Mouse (Mus musculus): ENCODE measurements around the gene Slc35c1. TPM values are rescaled to one million over a fixed set of nuclear protein-coding genes. Genes with fewer than 3 reads are reported as not detected.

The Slc35c1 gene
- polyA plus RNA-seq, 1 experiment from 2014 or later, result 16.9 TPM

DNA sequence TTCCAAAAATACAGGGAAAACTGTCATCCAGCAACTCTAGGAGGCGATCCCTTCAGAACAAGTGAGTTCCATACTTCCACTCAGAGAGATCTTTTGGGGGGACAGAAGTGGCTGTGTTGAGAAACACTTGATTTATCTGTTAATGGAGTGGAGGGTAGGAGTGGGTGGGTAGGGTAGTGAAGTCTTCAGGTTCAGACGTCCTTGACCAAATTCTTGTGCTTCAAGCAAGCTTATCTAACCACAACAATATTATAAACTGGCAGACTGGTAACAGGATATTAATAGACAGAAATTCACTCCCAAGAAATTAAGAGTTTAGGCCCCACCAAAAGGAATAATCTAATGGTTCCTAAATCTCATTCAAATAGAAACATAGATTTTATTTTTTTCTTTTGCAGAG lies 30.2 kb downstream of the Slc35c1 start:
- TF ChIP-seq CTCF (IDR thresholded peaks at IDR 0.05; ENCODE audit: low read depth), result no peak
- no peaks in the 10 kb centered on the region for H3K27me3 ChIP-seq (ENCODE audit: insufficient read depth, low read length)
- no peak overlapping the region for H3K4me3 ChIP-seq (ENCODE audit: low read depth, low read length)
- H3K36me3 ChIP-seq (ENCODE audit: insufficient read depth), result peaks cover 14% of the 10 kb centered on the region; the same call in 1 of the 2 replicates
- H3K9ac ChIP-seq, result no peak overlapping the region
- H3K27ac ChIP-seq (ENCODE audit: low read depth), result peak overlapping the region; percentile 0; the same call in 1 of the 2 replicates
- peaks cover 45% of the 10 kb centered on the region for H3K4me1 ChIP-seq (ENCODE audit: insufficient read depth)
- DNase-seq (no peak), ATAC-seq (ENCODE audit: insufficient read depth) (no peak)
- H3K9me3 ChIP-seq (ENCODE audit: low read depth, low read length), result no peaks in the 10 kb centered on the region
- H3K4me2 ChIP-seq, result no peak overlapping the region
- WGBS, result 50% methylated on average over 2 of the region's 2 CpGs

DNA sequence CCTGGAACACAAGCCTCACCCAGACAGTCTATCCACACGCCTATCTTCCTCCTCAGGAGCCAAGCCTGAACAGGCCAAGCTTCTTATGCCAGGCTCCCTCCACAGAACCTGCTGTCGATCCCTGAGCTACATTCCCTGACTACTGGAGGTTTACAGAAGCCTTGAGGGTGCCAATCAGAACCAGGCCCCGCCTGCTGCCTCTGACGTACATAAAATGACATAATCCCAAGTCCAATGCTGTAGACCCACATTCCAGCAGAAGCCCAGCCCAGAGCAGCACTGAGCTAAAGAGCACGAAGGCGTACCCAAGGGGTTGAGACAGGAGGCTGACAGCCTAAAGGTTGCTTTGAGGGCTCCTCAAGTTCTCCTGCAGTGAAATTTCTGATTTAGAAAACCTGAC lies 32.5 kb downstream of the Slc35c1 start:
- 0 out of 2 replicates have a peak overlapping the region, but pooled peaks have one; percentile 3 for H3K4me2 ChIP-seq
- H3K36me3 ChIP-seq (ENCODE audit: insufficient read depth), result peaks cover 33% of the 10 kb centered on the region
- 34% methylated on average over 6 of the region's 6 CpGs for WGBS
- ATAC-seq (ENCODE audit: insufficient read depth) (peak; percentile 72), DNase-seq (peak; percentile 86)
- no peaks in the 10 kb centered on the region for H3K9me3 ChIP-seq (ENCODE audit: low read depth, low read length)
- no peak overlapping the region for H3K4me3 ChIP-seq (ENCODE audit: low read depth, low read length)
- no peaks in the 10 kb centered on the region for H3K27me3 ChIP-seq (ENCODE audit: insufficient read depth, low read length)
- H3K27ac ChIP-seq (ENCODE audit: low read depth), result peak overlapping the region; percentile 61
- no peak overlapping the region for H3K9ac ChIP-seq
- no peak for TF ChIP-seq CTCF (IDR thresholded peaks at IDR 0.05; ENCODE audit: low read depth)
- peaks cover 48% of the 10 kb centered on the region for H3K4me1 ChIP-seq (ENCODE audit: insufficient read depth)

DNA sequence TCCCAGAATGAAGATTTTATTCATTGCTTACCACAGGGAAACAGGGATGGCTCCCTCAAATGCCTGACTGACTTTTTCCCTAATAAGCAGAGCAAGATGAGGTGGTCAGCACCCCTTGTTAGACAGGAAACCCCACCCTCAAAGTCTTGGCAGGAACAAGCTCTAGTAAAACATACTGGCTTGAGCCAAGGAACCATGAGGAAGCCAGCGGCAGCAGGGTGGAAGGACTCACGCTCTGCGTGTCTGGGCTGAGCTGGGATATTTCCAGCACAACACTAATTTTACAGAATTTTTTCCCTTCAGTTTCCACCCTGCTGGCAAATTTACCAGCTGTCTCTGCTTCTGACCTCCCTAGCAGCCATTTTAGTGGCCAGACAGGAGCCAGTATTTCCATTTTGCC lies 33.9 kb downstream of the Slc35c1 start:
- Histone ChIP-seq H3K27ac (ENCODE audit: low read depth) (peak overlapping the region; percentile 5; the same call in 1 of the 2 replicates), H3K9me3 (ENCODE audit: low read depth, low read length) (no peaks in the 10 kb centered on the region), H3K4me1 (ENCODE audit: insufficient read depth) (peaks cover 34% of the 10 kb centered on the region), H3K27me3 (ENCODE audit: insufficient read depth, low read length) (no peaks in the 10 kb centered on the region), H3K9ac (no peak overlapping the region), H3K4me3 (ENCODE audit: low read depth, low read length) (no peak overlapping the region), H3K36me3 (ENCODE audit: insufficient read depth) (peaks cover 48% of the 10 kb centered on the region), H3K4me2 (no peak overlapping the region)
- no peak for TF ChIP-seq CTCF (IDR thresholded peaks at IDR 0.05; ENCODE audit: low read depth)
- WGBS, result 75% methylated on average over 3 of the region's 3 CpGs
- no peak for DNase-seq
- no peak for ATAC-seq (ENCODE audit: insufficient read depth)

DNA sequence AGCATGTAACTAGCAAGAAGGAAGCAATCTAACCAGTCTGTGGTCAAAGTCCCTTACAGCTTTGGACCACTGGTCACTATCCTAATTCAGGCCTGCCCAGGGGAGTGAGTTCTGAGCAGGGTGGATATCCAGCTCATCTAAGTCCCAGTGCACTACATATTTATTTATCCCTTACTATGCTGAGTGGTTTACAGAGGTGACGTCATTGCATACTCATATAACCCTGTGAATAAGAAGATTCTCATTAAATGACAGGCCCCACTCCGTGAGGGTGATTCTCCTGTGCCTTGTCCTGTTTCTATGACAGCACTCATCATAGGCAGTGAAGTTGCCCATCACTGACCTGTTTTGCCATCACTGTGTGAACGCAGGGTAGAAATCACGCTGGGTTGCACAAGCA lies 35.0 kb downstream of the Slc35c1 start:
- Histone ChIP-seq H3K27ac (ENCODE audit: low read depth) (peak overlapping the region; percentile 60), H3K9me3 (ENCODE audit: low read depth, low read length) (no peaks in the 10 kb centered on the region), H3K36me3 (ENCODE audit: insufficient read depth) (peaks cover 58% of the 10 kb centered on the region), H3K9ac (no peak overlapping the region), H3K27me3 (ENCODE audit: insufficient read depth, low read length) (no peaks in the 10 kb centered on the region), H3K4me2 (no peak overlapping the region), H3K4me1 (ENCODE audit: insufficient read depth) (peaks cover 28% of the 10 kb centered on the region), H3K4me3 (ENCODE audit: low read depth, low read length) (no peak overlapping the region)
- ATAC-seq (ENCODE audit: insufficient read depth) (0 out of 2 replicates have a peak, but pooled peaks have one; percentile 5), DNase-seq (no peak)
- 76% methylated on average over 4 of the region's 4 CpGs for WGBS
- no peak for TF ChIP-seq CTCF (IDR thresholded peaks at IDR 0.05; ENCODE audit: low read depth)

DNA sequence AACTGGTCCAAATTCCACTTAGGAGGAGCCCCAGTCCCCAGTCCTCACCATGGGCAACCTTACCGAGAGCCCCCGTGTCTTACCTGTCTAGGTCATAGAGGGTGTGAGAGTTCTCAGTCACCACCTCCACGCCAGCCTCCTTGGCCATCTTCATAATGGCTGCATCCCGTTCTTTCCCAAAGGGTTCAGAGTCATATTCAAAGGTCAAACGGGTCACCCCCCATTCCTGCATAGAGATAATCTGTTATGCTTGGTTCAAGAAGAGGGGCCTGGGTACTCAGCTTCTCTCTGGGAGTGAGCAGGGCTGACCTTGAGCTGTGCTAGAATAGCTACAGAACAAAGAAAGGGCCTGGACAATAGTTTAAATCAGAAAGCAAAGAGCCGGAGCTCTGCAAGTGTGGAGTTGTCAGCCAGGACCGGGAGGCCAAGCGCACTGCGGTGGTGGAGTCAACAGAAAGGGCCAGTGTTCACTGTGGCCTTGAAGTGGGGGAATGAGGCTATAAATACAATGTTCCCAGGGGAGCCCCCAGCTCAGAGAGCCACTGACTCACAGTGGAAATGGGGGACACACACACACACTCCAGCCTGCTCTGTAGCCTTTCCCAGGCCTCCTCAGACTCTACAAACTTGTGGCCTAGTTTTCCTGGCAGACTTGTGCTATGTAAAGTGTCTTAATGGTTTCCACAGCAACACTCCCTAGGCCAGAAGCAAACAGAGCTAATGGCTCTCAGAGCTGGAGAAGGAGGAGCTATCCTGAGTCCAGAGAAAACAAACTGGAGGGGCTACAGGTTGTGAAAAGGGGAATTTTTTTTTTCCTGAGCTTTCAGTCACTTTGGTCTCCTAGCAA lies 35.7 kb downstream of the Slc35c1 start:
- WGBS, result 66% methylated on average over 9 of the region's 9 CpGs
- Histone ChIP-seq H3K4me3 (ENCODE audit: low read depth, low read length) (no peak overlapping the region), H3K9ac (no peak overlapping the region), H3K27ac (ENCODE audit: low read depth) (peak overlapping the region; percentile 94), H3K9me3 (ENCODE audit: low read depth, low read length) (no peaks in the 10 kb centered on the region), H3K36me3 (ENCODE audit: insufficient read depth) (peaks cover 64% of the 10 kb centered on the region), H3K27me3 (ENCODE audit: insufficient read depth, low read length) (no peaks in the 10 kb centered on the region), H3K4me1 (ENCODE audit: insufficient read depth) (peaks cover 28% of the 10 kb centered on the region), H3K4me2 (peak overlapping the region; percentile 8; the same call in 1 of the 2 replicates)
- no peak for TF ChIP-seq CTCF (IDR thresholded peaks at IDR 0.05; ENCODE audit: low read depth)
- DNase-seq (peak; percentile 68), ATAC-seq (ENCODE audit: insufficient read depth) (peak; percentile 68)

DNA sequence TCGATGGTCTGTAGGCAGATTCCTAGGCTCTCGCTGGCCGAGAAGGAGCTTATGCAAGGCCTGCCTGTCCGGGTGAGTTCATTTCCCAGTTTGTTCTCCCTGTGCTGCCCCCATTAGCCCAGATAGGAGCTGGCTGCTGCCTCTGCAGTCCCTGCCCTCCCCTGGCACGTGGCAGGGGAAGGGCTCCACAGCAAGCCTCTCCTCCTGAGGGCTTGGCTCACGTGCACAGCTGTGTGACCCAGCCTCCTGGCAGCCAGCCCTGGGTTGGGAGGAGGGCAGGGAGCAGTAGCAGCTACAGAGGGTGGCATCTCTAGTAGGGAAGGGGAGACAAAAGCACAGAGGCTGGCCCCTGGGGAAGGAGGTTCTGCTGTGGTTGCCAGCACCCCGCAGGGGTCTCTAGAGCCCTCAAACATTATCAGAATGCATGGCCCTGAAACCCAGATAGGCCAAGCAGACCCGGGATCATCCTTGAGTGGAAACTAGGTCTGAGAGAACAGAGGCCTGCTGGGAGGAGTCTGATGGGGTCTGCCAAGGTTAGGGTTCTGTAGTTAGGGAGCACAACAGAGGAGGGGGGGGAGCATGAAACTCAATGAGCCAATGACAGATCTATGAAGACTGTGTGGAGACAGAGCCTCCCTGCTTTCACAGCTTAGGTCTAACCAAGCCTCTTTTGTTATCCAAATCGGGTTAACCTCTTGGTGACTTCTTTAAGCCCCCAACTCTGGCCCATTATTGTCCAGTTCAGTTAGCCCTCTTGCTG lies 36.5 kb downstream of the Slc35c1 start:
- peaks cover 69% of the 10 kb centered on the region for H3K36me3 ChIP-seq (ENCODE audit: insufficient read depth)
- H3K27me3 ChIP-seq (ENCODE audit: insufficient read depth, low read length), result no peaks in the 10 kb centered on the region
- peak overlapping the region; percentile 94 for H3K27ac ChIP-seq (ENCODE audit: low read depth)
- no peak for TF ChIP-seq CTCF (IDR thresholded peaks at IDR 0.05; ENCODE audit: low read depth)
- no peaks in the 10 kb centered on the region for H3K9me3 ChIP-seq (ENCODE audit: low read depth, low read length)
- ATAC-seq (ENCODE audit: insufficient read depth) (peak; percentile 36), DNase-seq (peak; percentile 67)
- H3K4me2 ChIP-seq, result peak overlapping the region; percentile 8; the same call in 1 of the 2 replicates
- no peak overlapping the region for H3K4me3 ChIP-seq (ENCODE audit: low read depth, low read length)
- H3K9ac ChIP-seq, result no peak overlapping the region
- H3K4me1 ChIP-seq (ENCODE audit: insufficient read depth), result peaks cover 23% of the 10 kb centered on the region
- WGBS, result 74% methylated on average over 9 of the region's 9 CpGs

DNA sequence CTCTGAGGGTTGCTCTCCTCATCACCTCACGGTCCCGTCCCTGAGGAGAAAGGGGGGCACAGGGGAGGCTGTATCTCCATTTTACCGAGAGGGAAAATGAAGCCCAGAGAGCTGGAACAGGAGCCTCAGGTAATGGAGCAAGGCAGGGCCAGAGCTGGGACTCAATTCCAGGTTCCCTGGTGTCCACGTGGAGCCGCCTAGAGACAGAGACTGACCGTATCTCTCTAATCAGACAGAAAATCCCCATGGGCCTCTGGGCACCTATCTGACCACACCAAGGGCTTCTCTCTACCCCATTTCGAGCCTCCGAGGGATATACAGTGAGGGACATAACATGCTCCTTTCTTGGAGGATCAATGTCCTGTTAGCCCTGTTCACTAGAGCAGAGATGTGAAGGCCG lies 37.2 kb downstream of the Slc35c1 start:
- TF ChIP-seq CTCF (IDR thresholded peaks at IDR 0.05; ENCODE audit: low read depth), result no peak
- Histone ChIP-seq H3K27me3 (ENCODE audit: insufficient read depth, low read length) (no peaks in the 10 kb centered on the region), H3K9me3 (ENCODE audit: low read depth, low read length) (no peaks in the 10 kb centered on the region), H3K27ac (ENCODE audit: low read depth) (peak overlapping the region; percentile 94; the same call in 1 of the 2 replicates), H3K4me3 (ENCODE audit: low read depth, low read length) (no peak overlapping the region), H3K36me3 (ENCODE audit: insufficient read depth) (peaks cover 76% of the 10 kb centered on the region), H3K4me1 (ENCODE audit: insufficient read depth) (peaks cover 19% of the 10 kb centered on the region), H3K4me2 (no peak overlapping the region), H3K9ac (no peak overlapping the region)
- 91% methylated on average over 9 of the region's 9 CpGs for WGBS
- DNase-seq, result no peak
- no peak for ATAC-seq (ENCODE audit: insufficient read depth)

All from lung, embryonic 14.5 days (tissue).